Mouse (Mus musculus) macrophage (primary cell): ENCODE measurements around the gene Olfr541. TPM values are rescaled to one million over a fixed set of nuclear protein-coding genes. Genes with fewer than 3 reads are reported as not detected.

Source experiments
- H3K27ac ChIP-seq: fragments of 350-480 bp; formaldehyde crosslinking; 2 replicates; pipeline ENCODE4 v1.9.0; 2021
- H3K36me3 ChIP-seq: fragments of 350-480 bp; formaldehyde crosslinking; 2 replicates; pipeline ENCODE4 v1.9.0; 2021; ENCODE audit errors: inconsistent target
- H3K4me3 ChIP-seq: fragments of 350-480 bp; formaldehyde crosslinking; 2 replicates; pipeline ENCODE4 v1.9.0; 2021; ENCODE audit errors: inconsistent target
- H3K79me2 ChIP-seq: fragments of 350-480 bp; formaldehyde crosslinking; 2 replicates; pipeline ENCODE4 v1.9.0; 2021; ENCODE audit errors: inconsistent target
- polyA plus RNA-seq: library from polyadenylated mRNA; stranded (reverse); fragments of 250-400 nt; gene quantifications from 3 replicates; pipeline ENCODE4 v1.2.4, GENCODE M21; 2018; ENCODE audit warnings: inconsistent platforms

Gene Olfr541
- polyA plus RNA-seq, 1 experiment from 2014 or later = not detected

GRCm38 (mm10) chr7:140754556-140754955 is 57.5 kb downstream of the Olfr541 start:
- no peak overlapping the region for H3K27ac ChIP-seq
- no peak overlapping the region for H3K4me3 ChIP-seq
- H3K79me2 ChIP-seq = no peaks in the 10 kb centered on the region
- no peaks in the 10 kb centered on the region for H3K36me3 ChIP-seq

Other genes with a start within 250 kb of the Olfr541 start
- gene Olfr533, start 233.9 kb upstream of the Olfr541 start, polyA plus RNA-seq = not detected in 3 replicates
- not detected in 3 replicates for gene Olfr535, start 213.1 kb upstream of the Olfr541 start, polyA plus RNA-seq
- not detected in 3 replicates for gene Olfr536, start 189.9 kb upstream of the Olfr541 start, polyA plus RNA-seq
- not detected in 3 replicates for gene Olfr538, start 129.4 kb upstream of the Olfr541 start, polyA plus RNA-seq
- gene Olfr46, start 96.0 kb upstream of the Olfr541 start, polyA plus RNA-seq = not detected in 3 replicates
- gene Olfr61, start 68.3 kb upstream of the Olfr541 start, polyA plus RNA-seq = not detected in 3 replicates
- not detected in 3 replicates for gene Olfr53, start 50.8 kb upstream of the Olfr541 start, polyA plus RNA-seq
- not detected in 3 replicates for gene Olfr539, start 37.3 kb upstream of the Olfr541 start, polyA plus RNA-seq
- gene Olfr45, start 15.3 kb upstream of the Olfr541 start, polyA plus RNA-seq = not detected in 3 replicates
- gene Cyp2e1, start 66.5 kb downstream of the Olfr541 start, polyA plus RNA-seq = not detected in 3 replicates
- 0.50 to 0.64 TPM in 2 of 3 replicates, not detected in the other for gene Syce1, start 90.6 kb downstream of the Olfr541 start, polyA plus RNA-seq
- gene Zfp941, start 124.9 kb downstream of the Olfr541 start, polyA plus RNA-seq = 0.17 to 0.31 TPM (median 0.19 TPM) in 3 replicates
- gene Urah, start 137.8 kb downstream of the Olfr541 start, polyA plus RNA-seq = not detected in 3 replicates
- not detected in 3 replicates for gene Scgb1c1, start 148.3 kb downstream of the Olfr541 start, polyA plus RNA-seq
- gene Odf3, start 150.5 kb downstream of the Olfr541 start, polyA plus RNA-seq = not detected in 3 replicates
- gene Gm45785, start 159.1 kb downstream of the Olfr541 start, polyA plus RNA-seq = not detected in 3 replicates
- 18.7 to 48.4 TPM (median 41.3 TPM) in 3 replicates for gene Ric8a, start 159.7 kb downstream of the Olfr541 start, polyA plus RNA-seq
- 8.0 to 19.0 TPM (median 14.4 TPM) in 3 replicates for gene Bet1l, start 160.3 kb downstream of the Olfr541 start, polyA plus RNA-seq
- 77.6 to 104 TPM (median 78.6 TPM) in 3 replicates for gene Psmd13, start 184.7 kb downstream of the Olfr541 start, polyA plus RNA-seq
- 4.8 to 16.9 TPM (median 7.6 TPM) in 3 replicates for gene Sirt3, start 185.0 kb downstream of the Olfr541 start, polyA plus RNA-seq
- not detected in 3 replicates for gene Cox8b, start 203.2 kb downstream of the Olfr541 start, polyA plus RNA-seq
- gene Nlrp6, start 223.6 kb downstream of the Olfr541 start, polyA plus RNA-seq = not detected in 3 replicates
- 6.3 to 9.2 TPM (median 7.2 TPM) in 3 replicates for gene Pgghg, start 244.1 kb downstream of the Olfr541 start, polyA plus RNA-seq